ENCODE assay signal across 12 mouse cellular contexts in the genomic region with DNA sequence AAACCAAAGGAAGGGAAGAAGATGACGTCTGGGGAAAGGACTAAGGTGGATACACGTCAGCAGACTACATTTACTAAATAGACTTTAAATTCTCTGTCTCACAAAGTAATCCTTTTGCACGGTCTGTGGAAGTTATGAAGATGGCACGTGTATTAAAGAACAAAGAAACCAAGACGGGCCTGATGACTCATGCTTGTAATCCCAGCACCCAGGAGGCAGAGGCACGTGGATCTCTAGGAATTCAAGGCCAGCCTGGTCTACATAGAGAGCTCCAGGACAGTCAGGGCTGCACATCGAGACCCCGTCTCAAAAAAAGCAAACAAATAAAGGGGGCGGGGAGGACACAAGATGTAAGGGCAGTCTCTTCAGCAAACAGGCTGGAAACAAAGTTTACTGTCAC.
"Had no signal": no experiment of that assay in that cellular context is flagged by ENCODE, and none has a peak within 500 bp of the region (broad histone marks: within the 10 kb centered on the region; RNA-seq: fewer than 3 reads in every experiment).

No protein-coding gene starts in this region.

- DNase-seq: left cerebral cortex, postnatal 4 days; liver; liver, embryonic 13.5 days; liver, postnatal 0 days; lung, adult 18-20 months; lung, adult 2 months; lung, embryonic 14.5 days; lung, postnatal 10 days; lung, postnatal 14 days; lung, postnatal 36 days; lung, postnatal 4 days; midbrain, embryonic 14.5 days had no signal
